Mouse (Mus musculus): ENCODE results near the gene Scfd2. TPM values are rescaled to one million over a fixed set of nuclear protein-coding genes. Genes with fewer than 3 reads are reported as not detected.
A peak's percentile ranks its signal among the peaks of the same experiment; 100 is the strongest.

Scfd2 gene
- total RNA-seq, 4 experiments from 2014 or later: 8.4 to 11.9 (median 11.1) TPM

- DNase-seq (ENCODE audit: low spot score in 2 of 2): no peak
Observed at GRCm38 (mm10) chr5:74365984-74366709, 165.4 kb downstream of the Scfd2 start.

- no peak for DNase-seq (ENCODE audit: low spot score in 2 of 2)
Observed at GRCm38 (mm10) chr5:74365408-74365807, 166.2 kb downstream of the Scfd2 start.

GRCm38 (mm10) chr5:74363296-74363695 lies 168.3 kb downstream of the Scfd2 start:
- no peak for DNase-seq (ENCODE audit: low spot score in 2 of 2)

GRCm38 (mm10) chr5:74361531-74361930 lies 170.0 kb downstream of the Scfd2 start:
- no peak for DNase-seq (ENCODE audit: low spot score in 2 of 2)

GRCm38 (mm10) chr5:74358033-74358432 lies 173.5 kb downstream of the Scfd2 start:
- no peak for DNase-seq (ENCODE audit: low spot score in 2 of 2)

- no peak for DNase-seq (ENCODE audit: low spot score in 2 of 2)
Observed at GRCm38 (mm10) chr5:74355416-74356177, 176.0 kb downstream of the Scfd2 start.

- no peak for DNase-seq (ENCODE audit: low spot score in 2 of 2)
Observed at GRCm38 (mm10) chr5:74350909-74351308, 180.7 kb downstream of the Scfd2 start.

GRCm38 (mm10) chr5:74348079-74348870 lies 183.3 kb downstream of the Scfd2 start:
- no peak for DNase-seq (ENCODE audit: low spot score in 2 of 2)

- no peak for DNase-seq (ENCODE audit: low spot score in 2 of 2)
Observed at GRCm38 (mm10) chr5:74343045-74343444, 188.5 kb downstream of the Scfd2 start.

GRCm38 (mm10) chr5:74342557-74342956 lies 189.0 kb downstream of the Scfd2 start:
- DNase-seq (ENCODE audit: low spot score in 2 of 2): no peak

- no peak for DNase-seq (ENCODE audit: low spot score in 2 of 2)
Observed at GRCm38 (mm10) chr5:74337491-74337890, 194.1 kb downstream of the Scfd2 start.

GRCm38 (mm10) chr5:74336780-74337179 lies 194.8 kb downstream of the Scfd2 start:
- DNase-seq (ENCODE audit: low spot score in 2 of 2): no peak

- no peak for DNase-seq (ENCODE audit: low spot score in 2 of 2)
Observed at GRCm38 (mm10) chr5:74333258-74333657, 198.3 kb downstream of the Scfd2 start.

- DNase-seq (ENCODE audit: low spot score in 2 of 2): no peak
Observed at GRCm38 (mm10) chr5:74326228-74326627, 205.3 kb downstream of the Scfd2 start.

GRCm38 (mm10) chr5:74321010-74321746 lies 210.4 kb downstream of the Scfd2 start:
- DNase-seq (ENCODE audit: low spot score in 2 of 2): no peak

GRCm38 (mm10) chr5:74319551-74319950 lies 212.0 kb downstream of the Scfd2 start:
- no peak for DNase-seq (ENCODE audit: low spot score in 2 of 2)

- DNase-seq (ENCODE audit: low spot score in 2 of 2): no peak
Observed at GRCm38 (mm10) chr5:74317174-74317573, 214.4 kb downstream of the Scfd2 start.

GRCm38 (mm10) chr5:74316333-74316945 lies 215.1 kb downstream of the Scfd2 start:
- no peak for DNase-seq (ENCODE audit: low spot score in 2 of 2)

GRCm38 (mm10) chr5:74315471-74316245 lies 215.9 kb downstream of the Scfd2 start:
- peak; percentile 33 for DNase-seq (ENCODE audit: low spot score in 2 of 2)

GRCm38 (mm10) chr5:74314501-74314900 lies 217.1 kb downstream of the Scfd2 start:
- no peak for DNase-seq (ENCODE audit: low spot score in 2 of 2)

All from gastrocnemius, adult 8-10 months (tissue).